Mouse (Mus musculus) spleen, adult 2 months (tissue): ENCODE measurements around the gene Pde6b. TPM values are rescaled to one million over a fixed set of nuclear protein-coding genes. Genes with fewer than 3 reads are reported as not detected.
A peak's percentile ranks its signal among the peaks of the same experiment; 100 is the strongest.

ENCODE experiments used
- DNase-seq, 2 experiments: peaks; one replicate each; pipeline versions ENCODE4 v3.0.0 to v3.0.0-alpha.2; 2012 to 2021; ENCODE audit warnings: low spot score in 2 of 2, low read depth in 1 of 2
- H3K27ac ChIP-seq: fragments of 200-500 bp; 2 replicates; pipeline ENCODE4 v1.5.1; 2012; ENCODE audit warnings: low read length, inconsistent platforms; ENCODE audit not compliant: insufficient read depth
- H3K27me3 ChIP-seq: fragments of 200-500 bp; 2 replicates; pipeline ENCODE4 v1.6.1; 2012; ENCODE audit warnings: mild to moderate bottlenecking, moderate library complexity, low read length, inconsistent platforms; ENCODE audit not compliant: control insufficient read depth, insufficient read depth
- H3K36me3 ChIP-seq: fragments of 200-500 bp; 2 replicates; pipeline ENCODE4 v1.6.1; 2012; ENCODE audit warnings: mild to moderate bottlenecking, low read length, inconsistent platforms; ENCODE audit not compliant: control insufficient read depth, insufficient read depth
- H3K4me1 ChIP-seq: fragments of 200-500 bp; 2 replicates; pipeline ENCODE4 v1.6.1; 2011; ENCODE audit warnings: inconsistent platforms; ENCODE audit not compliant: control insufficient read depth, insufficient read depth, insufficient read length
- H3K4me3 ChIP-seq: fragments of 200-500 bp; 2 replicates; pipeline ENCODE4 v1.5.1; 2011; ENCODE audit warnings: mild to moderate bottlenecking, inconsistent platforms; ENCODE audit not compliant: insufficient read depth, insufficient read length; ENCODE audit errors: extremely low read depth
- CTCF ChIP-seq: fragments of 200-500 bp; IDR thresholded peaks from 2 replicates; pipeline ENCODE4 v1.5.1; 2011; ENCODE audit warnings: mild to moderate bottlenecking, inconsistent platforms; ENCODE audit not compliant: insufficient read depth, insufficient read length, insufficient replicate concordance; ENCODE audit errors: extremely low read depth
- POLR2A ChIP-seq: fragments of 200-500 bp; IDR thresholded peaks from 2 replicates; pipeline ENCODE4 v1.6.1; 2011; ENCODE audit warnings: low read depth, low read length, inconsistent platforms
- WGBS: fragments of 180-500 bp; shearing (Covaris S2); methylation state at CpG from one replicate; pipeline ENCODE4 v1.1.7; 2018; 5-methylcytosine and 5-hydroxymethylcytosine counted together
- polyA plus RNA-seq: library from polyadenylated mRNA; depleted of rRNA; stranded (reverse); fragments of >200 nt; gene quantifications from 2 replicates; pipeline ENCODE4 v1.2.3, GENCODE M21; 2012

The Pde6b gene
- polyA plus RNA-seq, 1 experiment, result not detected

- Histone ChIP-seq H3K4me3 (no peak overlapping the region), H3K4me1 (no peaks in the 10 kb centered on the region), H3K27ac (no peak overlapping the region), H3K27me3 (no peaks in the 10 kb centered on the region), H3K36me3 (no peaks in the 10 kb centered on the region)
- WGBS, result 77% methylated on average over 4 of the region's 4 CpGs
- TF ChIP-seq CTCF, result no peak
- no peak for TF ChIP-seq POLR2A
- DNase-seq, result no peak
Measured at GRCm38 (mm10) chr5:108403453-108403852, 15.3 kb downstream of the Pde6b start.

- H3K4me1 ChIP-seq, result no peaks in the 10 kb centered on the region
- DNase-seq, result no peak
- no peaks in the 10 kb centered on the region for H3K36me3 ChIP-seq
- H3K27ac ChIP-seq, result no peak overlapping the region
- H3K4me3 ChIP-seq, result no peak overlapping the region
- TF ChIP-seq POLR2A (no peak), CTCF (no peak)
- H3K27me3 ChIP-seq, result no peaks in the 10 kb centered on the region
- 17% methylated on average over 1 of the region's 1 CpGs for WGBS
Measured at GRCm38 (mm10) chr5:108405460-108405859, 17.3 kb downstream of the Pde6b start.

GRCm38 (mm10) chr5:108406977-108407376 lies 18.8 kb downstream of the Pde6b start:
- no peak for DNase-seq
- no peak for TF ChIP-seq CTCF
- no peak for TF ChIP-seq POLR2A
- Histone ChIP-seq H3K4me1 (no peaks in the 10 kb centered on the region), H3K27me3 (no peaks in the 10 kb centered on the region), H3K27ac (no peak overlapping the region), H3K36me3 (no peaks in the 10 kb centered on the region), H3K4me3 (no peak overlapping the region)
- 89% methylated on average over 2 of the region's 2 CpGs for WGBS

- Histone ChIP-seq H3K4me1 (no peaks in the 10 kb centered on the region), H3K27ac (no peak overlapping the region), H3K27me3 (no peaks in the 10 kb centered on the region), H3K4me3 (no peak overlapping the region), H3K36me3 (no peaks in the 10 kb centered on the region)
- WGBS, result 58% methylated on average over 2 of the region's 2 CpGs
- TF ChIP-seq CTCF (no peak), POLR2A (no peak)
- DNase-seq, result no peak
Measured at GRCm38 (mm10) chr5:108414711-108415110, 26.5 kb downstream of the Pde6b start.

- no peak for TF ChIP-seq POLR2A
- no peak for TF ChIP-seq CTCF
- no peak overlapping the region for H3K27ac ChIP-seq
- no peak for DNase-seq
- WGBS, result 79% methylated on average over 3 of the region's 3 CpGs
- H3K27me3 ChIP-seq, result no peaks in the 10 kb centered on the region
- no peak overlapping the region for H3K4me3 ChIP-seq
- no peaks in the 10 kb centered on the region for H3K4me1 ChIP-seq
- H3K36me3 ChIP-seq, result no peaks in the 10 kb centered on the region
Measured at GRCm38 (mm10) chr5:108422741-108423140, 34.5 kb downstream of the Pde6b start.

- Histone ChIP-seq H3K4me3 (no peak overlapping the region), H3K4me1 (no peaks in the 10 kb centered on the region), H3K27me3 (no peaks in the 10 kb centered on the region), H3K27ac (no peak overlapping the region), H3K36me3 (no peaks in the 10 kb centered on the region)
- DNase-seq, result no peak
- no peak for TF ChIP-seq POLR2A
- TF ChIP-seq CTCF, result no peak
- 91% methylated on average over 2 of the region's 2 CpGs for WGBS
Measured at GRCm38 (mm10) chr5:108423427-108423826, 35.2 kb downstream of the Pde6b start.

- H3K36me3 ChIP-seq, result peaks cover 4% of the 10 kb centered on the region; the same call in 1 of the 2 replicates
- no peak for TF ChIP-seq POLR2A
- peak; percentile 46; the same call in 1 of the 2 replicates for TF ChIP-seq CTCF
- DNase-seq, result peak; percentile 3 to 34
Measured at GRCm38 (mm10) chr5:108427186-108427585, 39.0 kb downstream of the Pde6b start.

GRCm38 (mm10) chr5:108431196-108431595 lies 43.0 kb downstream of the Pde6b start:
- Histone ChIP-seq H3K36me3 (peaks cover 4% of the 10 kb centered on the region), H3K4me1 (peaks cover 7% of the 10 kb centered on the region; the same call in 1 of the 2 replicates), H3K4me3 (no peak overlapping the region), H3K27me3 (no peaks in the 10 kb centered on the region), H3K27ac (no peak overlapping the region)
- TF ChIP-seq POLR2A (no peak), CTCF (no peak)
- WGBS, result 91% methylated on average over 6 of the region's 6 CpGs
- no peak for DNase-seq

More at GRCm38 (mm10) chr5:108427186-108427585, 39.0 kb downstream of the Pde6b start:
- Histone ChIP-seq H3K4me1 (no peaks in the 10 kb centered on the region), H3K27ac (no peak overlapping the region), H3K27me3 (no peaks in the 10 kb centered on the region), H3K4me3 (no peak overlapping the region)
- WGBS, result 68% methylated on average over 1 of the region's 1 CpGs
